Mouse (Mus musculus) lung, postnatal 0 days (tissue): ENCODE data around the gene Foxj3.

Source experiments
- CTCF ChIP-seq: IDR thresholded peaks from 2 replicates; pipeline ENCODE4 v1.5.1; 2016; ENCODE audit warnings: antibody characterized with exemption, mild to moderate bottlenecking
- EP300 ChIP-seq: IDR thresholded peaks from 2 replicates; pipeline ENCODE4 v1.6.1; 2016; ENCODE audit warnings: antibody characterized with exemption, mild to moderate bottlenecking, control low read depth

GRCm38 (mm10) chr4:119537436-119537835 is 632 bp downstream of the Foxj3 start:
- no peak for TF ChIP-seq CTCF
- TF ChIP-seq EP300, result no peak
